Mouse (Mus musculus): Measurements from ENCODE around the gene Angpt4.

GRCm38 (mm10) chr2:151968986-151969385, 58.0 kb downstream of the Angpt4 start:
- TF ChIP-seq POLR2A (IDR thresholded peaks at IDR 0.05; ENCODE audit: low read depth, low read length) (no peak), CTCF (IDR thresholded peaks at IDR 0.05; ENCODE audit: extremely low read depth, insufficient read depth, insufficient read length, insufficient replicate concordance) (no peak)

Measured in spleen, adult 2 months (tissue).